Mouse (Mus musculus) splenic B cell, adult 2 months (primary cell): Measurements from ENCODE around the gene Zfp91.
"Not testable (repeated sequence)": the region's sequence is repeated elsewhere in the genome, so short reads cannot be mapped to it uniquely, and the experiment has no call there.

Source experiments
- DNase-seq: peaks from one replicate; pipeline ENCODE4 v3.0.0-alpha.2; 2011; ENCODE audit warnings: low read depth, low spot score
- H3K27me3 ChIP-seq: 2 replicates; pipeline ENCODE4 v1.6.1; 2012; ENCODE audit warnings: mild to moderate bottlenecking, low read length, moderate library complexity, mixed read lengths; ENCODE audit not compliant: control insufficient read depth, poor library complexity, insufficient read depth, severe bottlenecking
- H3K36me3 ChIP-seq: 2 replicates; pipeline ENCODE4 v1.6.1; 2012; ENCODE audit warnings: mild to moderate bottlenecking, low read length, moderate library complexity, mixed read lengths; ENCODE audit not compliant: control insufficient read depth, poor library complexity, insufficient read depth, severe bottlenecking

Zfp91 gene

GRCm38 (mm10) chr19:12762212-12763130 lies 33.5 kb downstream of the Zfp91 start:
- H3K27me3 ChIP-seq: no peaks in the 10 kb centered on the region
- 0 out of 2 replicates have a peak, but pooled peaks cover 5% of the 10 kb centered on the region for H3K36me3 ChIP-seq
- DNase-seq: peak; percentile 38

- no peaks in the 10 kb centered on the region for H3K27me3 ChIP-seq
- DNase-seq: no peak
- 0 out of 2 replicates have a peak, but pooled peaks cover 2% of the 10 kb centered on the region for H3K36me3 ChIP-seq
Observed at GRCm38 (mm10) chr19:12759656-12760055, 36.3 kb downstream of the Zfp91 start.

GRCm38 (mm10) chr19:12758936-12759478 lies 36.9 kb downstream of the Zfp91 start:
- no peak for DNase-seq
- no peaks in the 10 kb centered on the region for H3K27me3 ChIP-seq
- 0 out of 2 replicates have a peak, but pooled peaks cover 2% of the 10 kb centered on the region for H3K36me3 ChIP-seq

GRCm38 (mm10) chr19:12756286-12756685 lies 39.6 kb downstream of the Zfp91 start:
- no peak for DNase-seq
- Histone ChIP-seq H3K27me3 (no peaks in the 10 kb centered on the region), H3K36me3 (no peaks in the 10 kb centered on the region)

GRCm38 (mm10) chr19:12731950-12732349 lies 64.0 kb downstream of the Zfp91 start:
- Histone ChIP-seq H3K27me3 (no peaks in the 10 kb centered on the region), H3K36me3 (no peaks in the 10 kb centered on the region)
- no peak for DNase-seq

GRCm38 (mm10) chr19:12731036-12731435 lies 64.9 kb downstream of the Zfp91 start:
- H3K36me3 ChIP-seq: no peaks in the 10 kb centered on the region
- H3K27me3 ChIP-seq: no peaks in the 10 kb centered on the region
- no peak for DNase-seq

- Histone ChIP-seq H3K27me3 (no peaks in the 10 kb centered on the region), H3K36me3 (no peaks in the 10 kb centered on the region)
- no peak for DNase-seq
Observed at GRCm38 (mm10) chr19:12725851-12726250, 70.1 kb downstream of the Zfp91 start.

GRCm38 (mm10) chr19:12722308-12722707 lies 73.6 kb downstream of the Zfp91 start:
- peak; percentile 15 for DNase-seq
- Histone ChIP-seq H3K27me3 (no peaks in the 10 kb centered on the region), H3K36me3 (no peaks in the 10 kb centered on the region)

GRCm38 (mm10) chr19:12721596-12721995 lies 74.3 kb downstream of the Zfp91 start:
- not testable (repeated sequence) for DNase-seq, H3K27me3 ChIP-seq

GRCm38 (mm10) chr19:12720919-12721318 lies 75.0 kb downstream of the Zfp91 start:
- not testable (repeated sequence) for H3K27me3 ChIP-seq, H3K36me3 ChIP-seq, DNase-seq

More at GRCm38 (mm10) chr19:12721596-12721995, 74.3 kb downstream of the Zfp91 start:
- not testable (repeated sequence) for H3K36me3 ChIP-seq

GRCm38 (mm10) chr19:12720463-12720862 lies 75.5 kb downstream of the Zfp91 start:
- Histone ChIP-seq H3K36me3 (no peaks in the 10 kb centered on the region), H3K27me3 (no peaks in the 10 kb centered on the region)
- DNase-seq: no peak

- Histone ChIP-seq H3K36me3 (no peaks in the 10 kb centered on the region), H3K27me3 (no peaks in the 10 kb centered on the region)
- DNase-seq: no peak
Observed at GRCm38 (mm10) chr19:12719189-12719588, 76.7 kb downstream of the Zfp91 start.
